Mouse (Mus musculus): ENCODE measurements at regions not wholly inside any gene's neighbourhood (a gene's known extent, or its start where the extent isn't known, plus 50 kb on each side); places are given as distances from the start of the nearest gene placed in this dataset.

- Histone ChIP-seq H3K36me3 (ENCODE audit: control insufficient read depth, insufficient read depth, low read length) (no peaks in the 10 kb centered on the region), H3K4me3 (ENCODE audit: low read depth, low read length) (no peak overlapping the region), H3K4me2 (replicated peaks; ENCODE audit: low read depth) (no peak overlapping the region), H3K27ac (replicated peaks) (no peak overlapping the region), H3K27me3 (ENCODE audit: control insufficient read depth, insufficient read depth, low read length) (no peaks in the 10 kb centered on the region), H3K9ac (ENCODE audit: low read length) (no peak overlapping the region), H3K9me3 (ENCODE audit: control insufficient read depth, low read length) (no peaks in the 10 kb centered on the region), H3K4me1 (replicated peaks; ENCODE audit: control insufficient read depth, insufficient read depth) (no peaks in the 10 kb centered on the region)
- ATAC-seq (ENCODE audit: low FRiP score, low TSS enrichment) = no peak
- no peak for DNase-seq (ENCODE audit: low spot score)
- no peak for TF ChIP-seq EP300 (optimal IDR thresholded peaks at IDR 0.05)
- no peak for TF ChIP-seq CTCF (IDR thresholded peaks at IDR 0.05; ENCODE audit: low read depth)
- 76% methylated on average over 5 of the region's 5 CpGs for WGBS
Measured at GRCm38 (mm10) chr11:111563171-111563570, 497.2 kb downstream of the Kcnj2 start.

DNA sequence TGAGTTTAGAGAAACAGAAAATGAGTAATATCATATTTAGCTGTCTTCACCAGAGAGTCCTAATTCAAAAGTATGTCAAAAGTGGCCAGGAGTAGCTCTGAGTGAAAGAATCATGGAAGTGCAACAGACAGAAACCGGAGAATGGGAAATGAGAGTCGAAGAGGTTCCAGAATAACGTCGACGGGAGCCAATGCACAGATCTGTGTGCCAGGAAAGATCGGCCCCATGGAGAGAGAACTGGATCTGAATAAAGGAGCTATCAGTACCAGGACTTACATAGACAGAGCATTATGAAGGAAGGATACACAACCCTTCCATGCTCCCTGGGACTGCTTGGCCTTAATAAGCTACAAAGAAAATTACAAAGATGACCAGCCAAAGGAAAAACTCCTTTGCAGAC is 502.1 kb downstream of the Kcnj2 start:
- Histone ChIP-seq H3K4me1 (replicated peaks; ENCODE audit: control insufficient read depth, insufficient read depth) (no peaks in the 10 kb centered on the region), H3K4me2 (replicated peaks; ENCODE audit: low read depth) (no peak overlapping the region), H3K9ac (ENCODE audit: low read length) (no peak overlapping the region), H3K27me3 (ENCODE audit: control insufficient read depth, insufficient read depth, low read length) (no peaks in the 10 kb centered on the region), H3K27ac (replicated peaks) (no peak overlapping the region), H3K36me3 (ENCODE audit: control insufficient read depth, insufficient read depth, low read length) (no peaks in the 10 kb centered on the region), H3K4me3 (ENCODE audit: low read depth, low read length) (no peak overlapping the region), H3K9me3 (ENCODE audit: control insufficient read depth, low read length) (no peaks in the 10 kb centered on the region)
- DNase-seq (ENCODE audit: low spot score) = no peak
- 87% methylated on average over 6 of the region's 6 CpGs for WGBS
- TF ChIP-seq EP300 (optimal IDR thresholded peaks at IDR 0.05) (no peak), CTCF (IDR thresholded peaks at IDR 0.05; ENCODE audit: low read depth) (no peak)
- ATAC-seq (ENCODE audit: low FRiP score, low TSS enrichment) = no peak

DNA sequence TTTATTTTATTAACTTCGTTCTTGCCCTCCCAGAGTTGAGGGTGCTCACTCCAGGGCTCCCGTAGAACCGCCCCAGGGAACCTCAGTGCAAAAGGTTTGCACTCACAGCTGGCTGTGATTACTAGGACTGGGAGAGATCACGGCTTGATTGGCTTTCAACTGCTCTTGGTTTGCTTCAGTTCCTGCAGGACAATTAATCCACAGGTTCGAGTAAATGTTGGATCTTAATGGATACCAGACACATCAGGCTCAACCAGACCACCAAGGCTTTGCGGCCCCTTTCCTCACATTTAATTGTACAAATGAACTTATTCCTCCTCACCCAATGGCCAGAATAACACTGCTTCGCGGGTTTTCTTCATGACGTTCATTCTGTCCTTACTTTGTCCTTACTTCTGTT is 502.9 kb downstream of the Kcnj2 start:
- ATAC-seq (ENCODE audit: low FRiP score, low TSS enrichment) (no peak), DNase-seq (ENCODE audit: low spot score) (no peak)
- H3K27me3 ChIP-seq (ENCODE audit: control insufficient read depth, insufficient read depth, low read length) = no peaks in the 10 kb centered on the region
- no peak overlapping the region for H3K4me3 ChIP-seq (ENCODE audit: low read depth, low read length)
- H3K9me3 ChIP-seq (ENCODE audit: control insufficient read depth, low read length) = no peaks in the 10 kb centered on the region
- no peaks in the 10 kb centered on the region for H3K4me1 ChIP-seq (replicated peaks; ENCODE audit: control insufficient read depth, insufficient read depth)
- H3K4me2 ChIP-seq (replicated peaks; ENCODE audit: low read depth) = no peak overlapping the region
- H3K9ac ChIP-seq (ENCODE audit: low read length) = no peak overlapping the region
- H3K36me3 ChIP-seq (ENCODE audit: control insufficient read depth, insufficient read depth, low read length) = no peaks in the 10 kb centered on the region
- 81% methylated on average over 9 of the region's 9 CpGs for WGBS
- no peak overlapping the region for H3K27ac ChIP-seq (replicated peaks)
- TF ChIP-seq CTCF (IDR thresholded peaks at IDR 0.05; ENCODE audit: low read depth) (no peak), EP300 (optimal IDR thresholded peaks at IDR 0.05) (no peak)

DNA sequence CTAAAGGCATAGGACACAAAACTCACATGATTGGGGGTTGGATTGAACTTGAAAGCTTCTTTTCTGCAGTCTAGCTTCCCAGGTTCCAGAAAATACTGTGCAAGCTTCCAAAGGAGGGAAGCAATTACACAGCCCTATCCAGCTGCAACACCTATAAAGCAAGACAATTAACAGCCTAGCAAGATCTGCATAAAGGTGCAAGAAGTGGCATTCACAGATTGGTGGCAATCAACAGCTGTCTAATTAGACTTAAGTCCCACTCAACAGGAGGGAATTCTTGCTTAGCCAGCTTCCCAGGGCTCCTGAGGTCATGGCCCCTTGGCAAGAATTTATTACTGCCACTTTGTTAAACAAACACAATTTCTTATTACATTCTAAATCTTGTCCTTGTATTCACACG is 511.9 kb downstream of the Kcnj2 start:
- 22% methylated on average over 1 of the region's 1 CpGs for WGBS
- H3K4me1 ChIP-seq (replicated peaks; ENCODE audit: control insufficient read depth, insufficient read depth) = no peaks in the 10 kb centered on the region

GRCm38 (mm10) chr11:111582980-111583379 is 517.0 kb downstream of the Kcnj2 start:
- H3K36me3 ChIP-seq (ENCODE audit: control insufficient read depth, insufficient read depth, low read length) = no peaks in the 10 kb centered on the region
- TF ChIP-seq EP300 (optimal IDR thresholded peaks at IDR 0.05) = no peak
- no peak for TF ChIP-seq CTCF (IDR thresholded peaks at IDR 0.05; ENCODE audit: low read depth)
- H3K4me3 ChIP-seq (ENCODE audit: low read depth, low read length) = no peak overlapping the region
- H3K4me1 ChIP-seq (replicated peaks; ENCODE audit: control insufficient read depth, insufficient read depth) = no peaks in the 10 kb centered on the region
- no peaks in the 10 kb centered on the region for H3K9me3 ChIP-seq (ENCODE audit: control insufficient read depth, low read length)
- WGBS = 53% methylated on average over 4 of the region's 4 CpGs
- ATAC-seq (ENCODE audit: low FRiP score, low TSS enrichment) (no peak), DNase-seq (ENCODE audit: low spot score) (no peak)
- no peaks in the 10 kb centered on the region for H3K27me3 ChIP-seq (ENCODE audit: control insufficient read depth, insufficient read depth, low read length)
- H3K27ac ChIP-seq (replicated peaks) = no peak overlapping the region
- H3K4me2 ChIP-seq (replicated peaks; ENCODE audit: low read depth) = no peak overlapping the region
- no peak overlapping the region for H3K9ac ChIP-seq (ENCODE audit: low read length)

More for the DNA sequence above, 511.9 kb downstream of the Kcnj2 start:
- Histone ChIP-seq H3K27ac (replicated peaks) (no peak overlapping the region), H3K4me2 (replicated peaks; ENCODE audit: low read depth) (no peak overlapping the region), H3K9me3 (ENCODE audit: control insufficient read depth, low read length) (no peaks in the 10 kb centered on the region), H3K4me3 (ENCODE audit: low read depth, low read length) (no peak overlapping the region), H3K36me3 (ENCODE audit: control insufficient read depth, insufficient read depth, low read length) (no peaks in the 10 kb centered on the region), H3K9ac (ENCODE audit: low read length) (no peak overlapping the region), H3K27me3 (ENCODE audit: control insufficient read depth, insufficient read depth, low read length) (no peaks in the 10 kb centered on the region)
- ATAC-seq (ENCODE audit: low FRiP score, low TSS enrichment) (no peak), DNase-seq (ENCODE audit: low spot score) (no peak)
- no peak for TF ChIP-seq CTCF (IDR thresholded peaks at IDR 0.05; ENCODE audit: low read depth)
- TF ChIP-seq EP300 (optimal IDR thresholded peaks at IDR 0.05) = no peak

- ATAC-seq (ENCODE audit: low FRiP score, low TSS enrichment) (no peak), DNase-seq (ENCODE audit: low spot score) (no peak)
- 5% methylated on average over 13 of the region's 13 CpGs for WGBS
Measured at GRCm38 (mm10) chr11:111583606-111584005, 517.6 kb downstream of the Kcnj2 start.

More at GRCm38 (mm10) chr11:111583606-111584005, 517.6 kb downstream of the Kcnj2 start:
- peak overlapping the region; percentile 14 for H3K4me3 ChIP-seq (ENCODE audit: low read depth, low read length)
- H3K36me3 ChIP-seq (ENCODE audit: control insufficient read depth, insufficient read depth, low read length) = no peaks in the 10 kb centered on the region
- H3K27ac ChIP-seq (replicated peaks) = no peak overlapping the region
- H3K9ac ChIP-seq (ENCODE audit: low read length) = no peak overlapping the region
- no peak for TF ChIP-seq CTCF (IDR thresholded peaks at IDR 0.05; ENCODE audit: low read depth)
- TF ChIP-seq EP300 (optimal IDR thresholded peaks at IDR 0.05) = no peak
- no peaks in the 10 kb centered on the region for H3K27me3 ChIP-seq (ENCODE audit: control insufficient read depth, insufficient read depth, low read length)
- H3K4me1 ChIP-seq (replicated peaks; ENCODE audit: control insufficient read depth, insufficient read depth) = no peaks in the 10 kb centered on the region
- H3K4me2 ChIP-seq (replicated peaks; ENCODE audit: low read depth) = peak overlapping the region; percentile 37
- H3K9me3 ChIP-seq (ENCODE audit: control insufficient read depth, low read length) = no peaks in the 10 kb centered on the region
